Mouse (Mus musculus) G1E (cell line): ENCODE results near the gene Tex264.

ENCODE experiments used
- CTCF ChIP-seq: IDR thresholded peaks from 2 replicates; pipeline ENCODE4 v1.5.1; 2012; ENCODE audit warnings: low read depth, low read length, inconsistent platforms, mixed read lengths
- GATA1 ChIP-seq: IDR thresholded peaks from 2 replicates; pipeline ENCODE4 v1.6.1; 2012; ENCODE audit warnings: borderline replicate concordance, low read length, inconsistent platforms, mixed read lengths
- POLR2AphosphoS5 ChIP-seq: IDR thresholded peaks from 2 replicates; pipeline ENCODE4 v1.6.1; 2012; ENCODE audit warnings: low read depth, low read length, inconsistent platforms; ENCODE audit not compliant: insufficient replicate concordance
- TAL1 ChIP-seq: conservative IDR thresholded peaks from 2 replicates; pipeline ENCODE4 v1.6.1; 2012; ENCODE audit warnings: low read depth, low read length, inconsistent platforms, mixed read lengths

- TF ChIP-seq CTCF (no peak), GATA1 (no peak), TAL1 (no peak), POLR2AphosphoS5 (no peak)
These were observed 71.8 kb downstream of the Tex264 start for GRCm38 (mm10) chr9:106613951-106614350.
